Mouse (Mus musculus) embryo, embryonic 10.5 days (tissue): ENCODE measurements around the gene Psg16.

Experiments
- DNase-seq: peaks from one replicate; pipeline ENCODE4 v3.0.0-alpha.2; 2015; ENCODE audit warnings: low spot score

Gene Psg16

GRCm38 (mm10) chr7:17073904-17074615 is at the start of gene Psg16:
Psg16 (plus strand) TSS chr7:17074040.
- peak; percentile 78 for DNase-seq

- DNase-seq = no peak
Measured at GRCm38 (mm10) chr7:17024141-17024540, 49.7 kb upstream of the Psg16 start.

- DNase-seq = no peak
Measured at GRCm38 (mm10) chr7:17024814-17025504, 48.9 kb upstream of the Psg16 start.

- no peak for DNase-seq
Measured at GRCm38 (mm10) chr7:17025505-17025894, 48.3 kb upstream of the Psg16 start.

- DNase-seq = no peak
Measured at GRCm38 (mm10) chr7:17025896-17026622, 47.8 kb upstream of the Psg16 start.

- DNase-seq = peak; percentile 89
Measured at GRCm38 (mm10) chr7:17026710-17027587, 46.9 kb upstream of the Psg16 start.

- peak; percentile 95 for DNase-seq
Measured at GRCm38 (mm10) chr7:17027588-17028343, 46.1 kb upstream of the Psg16 start, which contains the start of gene Ppp5c. Ppp5c (minus strand) TSS chr7:17027924.

- no peak for DNase-seq
Measured at GRCm38 (mm10) chr7:17028923-17029322, 44.9 kb upstream of the Psg16 start.

- DNase-seq = no peak
Measured at GRCm38 (mm10) chr7:17030239-17030638, 43.6 kb upstream of the Psg16 start.

GRCm38 (mm10) chr7:17038018-17038695 is 35.7 kb upstream of the Psg16 start:
- peak; percentile 61 for DNase-seq

- DNase-seq = no peak
Measured at GRCm38 (mm10) chr7:17039373-17039772, 34.5 kb upstream of the Psg16 start.

GRCm38 (mm10) chr7:17045743-17046142 is 28.1 kb upstream of the Psg16 start:
- DNase-seq = no peak

- no peak for DNase-seq
Measured at GRCm38 (mm10) chr7:17047041-17047682, 26.7 kb upstream of the Psg16 start.

GRCm38 (mm10) chr7:17048431-17049190 is 25.2 kb upstream of the Psg16 start:
- no peak for DNase-seq

GRCm38 (mm10) chr7:17050491-17050890 is 23.3 kb upstream of the Psg16 start:
- no peak for DNase-seq

GRCm38 (mm10) chr7:17050933-17051594 is 22.8 kb upstream of the Psg16 start:
- DNase-seq = peak; percentile 79

GRCm38 (mm10) chr7:17054325-17054989 is 19.4 kb upstream of the Psg16 start:
- DNase-seq = no peak
